Mouse (Mus musculus) olfactory bulb, adult 2 months (tissue): ENCODE measurements around the gene Sema4a.

Experiments used
- CTCF ChIP-seq: fragments of 200-500 bp; IDR thresholded peaks from 2 replicates; pipeline ENCODE4 v1.5.1; 2012; ENCODE audit warnings: low read depth, mild to moderate bottlenecking, low read length, moderate library complexity; ENCODE audit not compliant: insufficient read depth
- POLR2A ChIP-seq: fragments of 200-500 bp; IDR thresholded peaks from 2 replicates; pipeline ENCODE4 v1.6.1; 2012; ENCODE audit warnings: mild to moderate bottlenecking, low read depth, low read length, moderate library complexity; ENCODE audit not compliant: insufficient read depth

- no peak for TF ChIP-seq CTCF
- no peak for TF ChIP-seq POLR2A
Measured at GRCm38 (mm10) chr3:88407529-88407928, 53.5 kb downstream of the Sema4a start.
